Mouse (Mus musculus) cerebellum, postnatal 4 days (tissue): ENCODE results near the gene Crym.

ENCODE experiments used
- DNase-seq, 2 experiments: peaks; one replicate each; pipeline ENCODE4 v3.0.0; 2022; ENCODE audit warnings: low spot score in 2 of 2, mixed read lengths in 1 of 2

Gene Crym

DNA sequence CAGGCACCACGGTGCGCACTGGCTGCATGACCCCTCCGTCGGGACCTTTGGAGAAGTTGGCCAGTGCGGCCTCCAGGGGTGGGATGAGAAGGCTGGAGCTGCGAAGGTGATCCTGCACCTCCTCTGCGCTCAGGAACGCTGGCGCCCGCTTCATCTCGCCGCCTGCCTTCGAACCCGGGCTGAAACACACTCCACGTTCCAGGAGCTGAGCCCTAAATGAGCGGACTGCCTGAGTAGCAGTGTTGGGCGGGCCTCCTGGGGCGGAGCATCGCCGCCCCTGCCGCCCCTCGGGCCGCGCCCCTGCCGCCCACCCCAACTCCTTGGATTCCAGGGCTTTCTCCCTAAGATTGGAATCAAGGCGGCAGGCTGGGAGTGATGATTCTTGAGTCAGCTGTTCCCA, at the start of gene Crym:
Crym (minus strand) TSS at position 341 of the 400 bp plus-strand sequence.
- no peak for DNase-seq

DNA sequence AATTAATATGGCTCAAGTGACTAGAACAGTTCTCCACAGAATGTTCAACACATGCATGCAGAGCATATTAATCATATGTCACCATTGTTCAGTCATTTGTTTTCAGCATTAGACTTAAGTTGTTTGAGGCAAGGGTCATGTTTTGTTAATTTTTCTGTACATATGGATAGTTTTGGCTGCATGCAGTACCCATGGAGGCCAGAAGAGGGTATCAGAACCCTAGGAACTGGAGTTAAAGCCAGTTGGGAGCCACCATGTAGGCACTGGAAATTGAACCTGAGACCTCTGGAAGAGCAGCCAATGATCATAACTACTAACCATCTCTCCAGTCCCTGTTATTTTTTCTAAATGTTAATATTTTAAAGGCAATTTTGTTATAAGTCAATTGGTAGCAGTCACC, 39.2 kb upstream of the Crym start:
- DNase-seq, result no peak

DNA sequence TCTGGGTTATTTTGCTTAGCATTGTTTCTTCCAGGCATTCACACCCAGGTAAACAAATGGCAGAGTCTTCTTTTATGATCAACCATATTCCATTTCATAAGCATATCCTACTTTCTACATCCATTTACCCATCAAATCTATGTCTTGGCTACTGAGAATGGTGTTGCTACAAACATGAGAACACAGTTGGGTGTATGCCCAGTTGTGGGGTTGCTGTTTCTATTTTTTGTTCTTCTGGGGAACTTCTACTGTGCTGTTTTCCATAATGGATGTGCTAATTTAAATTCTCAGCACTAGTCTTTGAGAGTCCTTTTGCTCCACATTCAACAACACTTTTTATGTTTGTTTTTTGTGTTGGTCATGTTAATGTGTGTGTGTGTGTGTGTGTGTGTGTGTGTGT, 26.6 kb upstream of the Crym start:
- DNase-seq, result no peak

GRCm38 (mm10) chr7:120205989-120206388, 4.1 kb upstream of the Crym start:
- no peak for DNase-seq

GRCm38 (mm10) chr7:120203789-120204188, 1.9 kb upstream of the Crym start, which contains the start of gene Abca14:
Gene Abca14, plus strand, starts transcription at chr7:120203961.
- DNase-seq, result peak; percentile 85 to 89

DNA sequence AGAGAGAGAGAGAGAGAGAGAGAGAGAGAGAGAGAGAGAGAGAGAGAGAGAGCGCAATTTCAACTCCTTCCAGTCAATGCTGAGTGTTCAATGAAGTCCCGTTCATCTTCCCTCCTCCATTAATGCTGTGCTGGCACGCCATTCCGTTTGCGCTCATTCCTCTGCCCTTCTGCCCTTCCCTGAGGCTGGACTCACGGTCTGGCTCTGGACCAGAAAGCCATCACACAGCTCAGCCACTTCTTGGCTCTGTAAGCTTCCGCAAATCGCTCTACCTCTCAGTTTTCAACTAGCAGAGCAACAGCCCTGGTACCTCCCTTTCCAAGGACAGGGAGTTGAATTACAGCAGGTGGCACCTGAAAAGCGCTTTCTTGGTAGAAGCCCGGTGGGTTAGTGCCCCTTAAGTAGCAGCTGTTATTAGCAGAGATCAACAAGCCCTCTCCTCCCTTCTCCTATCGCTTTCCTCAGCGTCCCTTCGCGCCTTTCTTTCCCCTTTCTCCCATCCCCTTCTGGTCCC, 623 bp downstream of the Crym start:
- no peak for DNase-seq

DNA sequence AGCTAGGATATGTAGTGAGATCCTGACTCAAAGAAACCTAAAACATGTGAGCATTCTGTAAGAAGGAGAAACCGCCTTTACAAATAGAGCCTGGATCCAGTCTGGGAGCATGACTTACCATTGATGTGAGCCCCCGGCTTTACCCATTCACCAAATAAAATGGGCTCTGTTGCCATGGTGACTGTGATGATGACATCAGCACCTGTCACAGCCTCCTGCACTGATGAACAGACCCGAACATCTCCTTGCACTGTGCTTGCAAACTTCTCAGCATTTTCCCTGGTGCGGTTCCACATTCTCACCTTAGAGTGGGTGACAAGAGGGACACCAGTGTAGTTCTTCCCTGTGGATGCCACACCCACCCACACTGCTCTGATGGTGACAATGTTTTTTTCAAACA, 6.7 kb downstream of the Crym start:
- DNase-seq, result no peak

DNA sequence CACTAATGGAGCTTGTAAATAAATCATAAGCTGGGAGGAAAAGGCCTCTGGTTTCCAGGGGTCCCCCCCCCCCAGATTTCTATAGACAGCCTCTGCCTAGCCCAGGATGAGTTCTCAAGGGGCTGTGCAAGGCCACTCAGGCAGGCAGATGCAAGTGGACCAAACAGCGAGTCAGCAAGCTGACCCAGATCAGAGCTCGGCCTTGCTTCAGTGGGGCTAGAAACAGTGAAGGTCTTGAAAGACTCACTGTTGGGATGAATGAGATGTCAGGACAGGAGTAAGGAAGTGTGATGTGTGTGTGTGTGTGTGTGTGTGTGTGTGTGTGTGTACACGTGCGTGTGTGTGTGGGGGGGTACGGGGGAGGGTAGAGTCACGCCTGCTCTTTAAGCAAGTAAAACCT, 9.1 kb downstream of the Crym start:
- no peak for DNase-seq

GRCm38 (mm10) chr7:120192207-120192606, 9.7 kb downstream of the Crym start:
- DNase-seq, result no peak

GRCm38 (mm10) chr7:120190150-120190665, 11.7 kb downstream of the Crym start:
- DNase-seq, result no peak

GRCm38 (mm10) chr7:120189369-120190149, 12.4 kb downstream of the Crym start:
- DNase-seq, result no peak

GRCm38 (mm10) chr7:120188946-120189345, 13.0 kb downstream of the Crym start:
- no peak for DNase-seq

DNA sequence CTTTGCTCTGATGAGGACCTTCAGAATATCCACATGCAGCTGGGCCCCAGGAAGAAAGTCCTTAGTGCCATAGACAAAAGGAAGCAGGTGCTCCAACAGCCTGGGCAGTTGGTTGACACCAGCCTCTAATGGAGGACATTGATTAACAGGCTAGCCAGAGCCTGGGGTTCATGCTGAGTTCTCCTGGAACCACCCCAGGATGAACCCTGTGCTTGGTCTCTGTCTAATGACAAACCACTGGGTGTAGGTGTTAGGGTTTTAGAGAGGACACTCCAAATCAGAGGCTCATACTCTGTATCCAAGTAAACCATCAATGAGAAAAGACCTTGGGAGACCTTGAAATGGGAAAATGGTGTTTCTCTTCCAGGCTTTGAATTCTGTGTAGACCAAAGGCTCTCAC, 19.0 kb downstream of the Crym start:
- no peak for DNase-seq

DNA sequence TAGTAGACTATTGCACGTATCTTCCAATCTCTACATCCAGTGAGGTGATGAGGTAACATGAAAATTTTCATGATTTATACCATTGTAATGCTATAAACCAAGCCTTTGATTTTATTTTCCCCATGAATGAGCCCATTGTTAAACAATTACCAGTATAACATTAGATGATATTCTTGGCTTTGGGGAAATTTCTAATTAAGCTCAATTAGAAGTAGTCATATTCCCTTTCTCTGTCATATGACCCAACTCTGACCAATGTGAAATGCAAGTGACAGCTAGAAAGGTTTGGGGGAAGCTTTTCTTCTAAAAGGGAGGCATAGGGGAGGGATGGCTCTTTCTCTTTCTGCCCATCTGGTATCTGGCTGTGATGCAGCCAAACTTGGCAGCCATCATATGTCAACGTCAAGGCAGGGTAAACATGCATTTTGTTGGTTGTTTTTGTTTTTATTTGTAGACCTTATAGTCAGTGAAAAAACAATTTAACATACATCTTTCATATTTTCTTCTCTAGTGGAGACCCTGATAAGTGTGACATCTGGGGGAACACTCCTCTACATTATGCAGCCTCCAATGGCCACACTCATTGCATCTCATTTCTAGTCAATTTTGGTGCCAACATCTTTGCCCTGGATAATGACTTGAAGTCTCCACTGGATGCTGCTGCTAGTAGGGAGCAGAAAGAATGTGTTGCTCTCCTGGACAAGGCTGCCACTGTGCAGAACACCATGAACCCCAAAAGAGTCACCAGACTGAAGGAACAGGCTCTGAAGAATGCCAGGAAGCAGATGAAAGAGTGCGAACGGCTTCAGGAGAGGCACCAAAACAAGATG, 20.3 kb downstream of the Crym start:
- DNase-seq, result no peak

- no peak for DNase-seq
Measured at GRCm38 (mm10) chr7:120180547-120180946, 21.4 kb downstream of the Crym start.

GRCm38 (mm10) chr7:120178935-120179334, 23.0 kb downstream of the Crym start:
- DNase-seq, result no peak

DNA sequence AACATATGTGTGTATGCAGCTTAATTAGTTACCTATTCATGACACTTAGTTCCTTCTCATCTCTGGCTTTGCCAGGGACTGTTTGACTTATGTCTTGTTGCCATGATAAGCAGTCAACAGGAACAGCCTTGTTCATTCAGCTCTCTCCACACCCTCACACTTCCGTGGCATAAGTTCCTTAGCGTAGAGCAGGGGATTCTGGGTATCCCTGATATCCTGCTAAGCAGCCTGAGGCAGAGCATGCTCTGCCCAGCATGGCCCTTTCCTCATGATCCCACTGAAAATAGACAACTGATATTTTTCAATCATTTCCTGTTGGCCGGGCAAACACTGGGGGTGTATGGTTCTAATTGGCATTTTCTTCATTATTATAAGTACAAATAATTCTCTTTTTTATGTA, 24.3 kb downstream of the Crym start:
- DNase-seq, result no peak

- DNase-seq, result no peak
Measured at GRCm38 (mm10) chr7:120174723-120175504, 27.0 kb downstream of the Crym start.

DNA sequence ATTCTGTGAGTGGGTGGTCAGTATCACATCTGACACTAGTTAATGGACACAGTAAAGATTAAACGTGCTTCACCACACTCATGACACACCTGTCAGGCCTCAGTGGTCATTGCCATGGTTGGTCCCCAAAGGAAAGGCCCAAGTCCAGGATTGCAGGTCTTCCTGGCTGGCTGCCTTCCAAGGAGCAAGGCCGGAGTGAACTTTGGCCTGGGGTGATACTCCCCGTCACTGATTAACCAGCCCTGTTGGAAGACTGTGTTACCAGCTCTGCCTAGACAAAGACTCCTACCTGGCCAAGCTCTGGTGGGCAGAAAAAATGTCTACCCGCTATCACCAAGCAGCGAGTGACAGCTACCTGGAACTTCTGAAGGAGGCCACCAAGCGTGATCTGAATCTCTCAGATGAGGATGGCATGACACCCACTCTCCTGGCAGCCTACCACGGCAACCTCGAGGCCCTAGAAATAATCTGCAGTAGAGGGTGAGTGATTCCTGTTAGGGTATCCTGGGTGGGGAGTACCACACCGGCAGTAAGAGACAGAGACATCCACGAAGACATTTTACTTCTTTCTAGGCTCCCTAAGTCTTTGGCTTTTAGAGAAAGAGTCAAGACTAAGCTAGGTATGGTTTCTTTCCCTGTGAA, 28.2 kb downstream of the Crym start, which contains the start of gene Anks4b:
Anks4b (plus strand) TSS at position 256 of the 642 bp plus-strand sequence.
- DNase-seq, result no peak

- DNase-seq, result no peak
Measured at GRCm38 (mm10) chr7:120172188-120172700, 29.7 kb downstream of the Crym start.
